Mouse (Mus musculus): Measurements from ENCODE around the gene Myl3.

Gene Myl3

DNA sequence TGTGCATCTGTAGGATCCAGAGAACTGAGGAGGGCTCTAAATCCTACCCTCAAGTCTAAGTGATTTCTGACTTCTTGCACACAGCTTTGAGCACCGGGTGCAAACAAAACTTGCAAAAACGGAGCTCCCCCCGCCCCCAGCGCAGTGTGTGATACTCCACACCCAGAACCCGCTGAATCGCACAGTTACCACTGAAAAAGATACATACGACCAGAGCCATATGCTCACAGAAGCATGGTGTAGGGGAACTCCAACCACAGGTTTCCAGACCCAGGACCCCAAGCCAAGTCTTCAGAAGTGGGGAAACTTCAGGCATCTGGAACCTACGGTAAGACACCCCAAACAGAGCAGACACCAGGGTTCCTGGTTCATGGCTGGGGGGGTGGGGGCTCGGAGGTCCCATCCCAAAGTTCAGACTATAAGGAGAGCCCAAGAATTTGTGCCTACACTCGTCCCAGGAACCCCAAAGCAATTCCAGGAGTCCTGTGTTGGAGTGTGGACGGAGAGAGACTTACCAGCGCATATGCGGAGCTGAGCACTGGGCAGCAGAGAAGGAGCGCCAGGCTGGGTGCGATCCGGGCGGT is at the start of gene Myl3:
Gene Myl3, plus strand, starts transcription at position 151 of the 584 bp plus-strand sequence.
- DNase-seq (ENCODE audit: low read depth, low spot score), result no peak

GRCm38 (mm10) chr9:110695165-110695755 is 46.4 kb upstream of the Myl3 start:
- DNase-seq (ENCODE audit: low read depth, low spot score), result no peak

GRCm38 (mm10) chr9:110696427-110696826 is 45.2 kb upstream of the Myl3 start:
- DNase-seq (ENCODE audit: low read depth, low spot score), result no peak

DNA sequence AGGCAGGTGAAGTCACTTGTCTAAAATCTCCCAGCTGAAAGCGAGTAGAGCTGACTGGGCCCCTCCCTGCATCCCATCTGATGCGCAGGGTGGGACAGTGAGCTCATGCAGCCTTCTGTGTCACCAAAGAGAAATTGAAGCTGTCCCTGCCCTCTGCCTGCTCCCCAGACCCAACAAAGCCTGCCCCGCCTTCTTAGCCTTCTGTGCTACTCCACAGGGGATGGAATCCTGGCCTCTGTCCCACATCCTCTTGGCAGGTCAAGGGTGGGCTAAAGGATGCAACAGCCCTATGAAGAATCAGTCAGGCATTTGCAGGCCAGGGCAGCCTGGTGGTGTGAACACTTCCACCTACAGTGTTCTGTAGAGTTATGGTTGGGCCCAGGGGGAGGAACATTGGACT is 44.2 kb upstream of the Myl3 start:
- no peak for DNase-seq (ENCODE audit: low read depth, low spot score)

DNA sequence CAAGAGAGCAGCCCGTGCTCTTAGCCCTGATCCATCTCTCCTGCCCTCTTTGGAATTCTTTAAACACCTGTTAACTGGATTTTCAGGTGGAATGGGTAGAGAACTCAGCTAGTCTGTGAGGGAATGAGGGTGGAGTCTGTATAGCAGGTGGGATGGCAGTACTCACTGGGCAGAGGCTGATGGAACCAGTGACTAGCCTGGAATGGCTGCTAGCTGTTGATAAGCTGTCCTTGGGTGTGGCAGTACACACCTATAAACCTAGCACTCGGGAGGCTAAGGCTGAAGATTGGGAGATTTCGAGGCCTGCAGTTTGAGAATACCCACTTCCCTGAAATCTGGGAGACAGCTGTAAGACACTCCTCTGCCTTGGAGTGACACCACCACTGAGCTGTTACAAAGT is 42.1 kb upstream of the Myl3 start:
- no peak for DNase-seq (ENCODE audit: low read depth, low spot score)

- DNase-seq (ENCODE audit: low read depth, low spot score), result no peak
Observed at GRCm38 (mm10) chr9:110701114-110702032, 40.3 kb upstream of the Myl3 start.

DNA sequence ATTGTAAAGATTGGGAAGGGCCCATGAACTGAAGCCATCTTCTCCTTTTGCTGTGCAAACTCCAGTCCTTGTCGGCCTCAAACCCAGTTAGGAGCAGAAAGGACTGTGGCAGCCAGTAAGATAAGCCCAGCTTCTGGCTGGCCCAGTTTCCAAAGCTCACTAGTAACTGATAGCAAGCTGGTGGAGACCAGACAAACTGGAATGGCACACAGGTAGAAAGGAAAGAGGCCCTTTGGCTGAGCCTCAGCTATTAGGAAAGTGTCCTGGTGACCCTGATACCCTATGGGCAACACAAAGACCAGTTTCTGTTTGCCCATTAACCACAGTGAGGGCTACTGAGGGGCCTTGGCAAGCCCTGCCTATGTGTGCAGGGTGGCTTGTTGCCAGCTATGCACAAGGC is 38.8 kb upstream of the Myl3 start:
- DNase-seq (ENCODE audit: low read depth, low spot score), result no peak

DNA sequence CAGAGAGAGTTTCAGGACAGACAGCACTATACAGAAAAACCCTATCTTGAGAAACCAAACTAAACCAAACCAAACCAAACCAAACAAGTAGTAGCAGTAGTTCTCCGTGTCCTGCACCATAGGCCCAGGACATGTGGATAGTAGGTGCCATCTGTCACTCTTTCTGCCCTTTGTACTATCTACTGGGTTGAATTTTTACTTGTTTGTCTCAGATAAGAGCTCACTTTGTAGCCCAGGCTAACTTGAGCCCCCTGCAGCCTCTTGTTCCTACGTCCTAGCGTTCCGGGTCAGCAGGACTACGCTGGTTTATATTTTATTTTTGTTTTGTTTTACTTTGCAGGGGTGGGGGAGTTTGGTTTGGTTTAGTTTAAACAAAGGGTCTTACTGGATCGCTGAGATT is 37.7 kb upstream of the Myl3 start:
- no peak for DNase-seq (ENCODE audit: low read depth, low spot score)

GRCm38 (mm10) chr9:110706784-110707183 is 34.9 kb upstream of the Myl3 start:
- DNase-seq (ENCODE audit: low read depth, low spot score), result no peak

DNA sequence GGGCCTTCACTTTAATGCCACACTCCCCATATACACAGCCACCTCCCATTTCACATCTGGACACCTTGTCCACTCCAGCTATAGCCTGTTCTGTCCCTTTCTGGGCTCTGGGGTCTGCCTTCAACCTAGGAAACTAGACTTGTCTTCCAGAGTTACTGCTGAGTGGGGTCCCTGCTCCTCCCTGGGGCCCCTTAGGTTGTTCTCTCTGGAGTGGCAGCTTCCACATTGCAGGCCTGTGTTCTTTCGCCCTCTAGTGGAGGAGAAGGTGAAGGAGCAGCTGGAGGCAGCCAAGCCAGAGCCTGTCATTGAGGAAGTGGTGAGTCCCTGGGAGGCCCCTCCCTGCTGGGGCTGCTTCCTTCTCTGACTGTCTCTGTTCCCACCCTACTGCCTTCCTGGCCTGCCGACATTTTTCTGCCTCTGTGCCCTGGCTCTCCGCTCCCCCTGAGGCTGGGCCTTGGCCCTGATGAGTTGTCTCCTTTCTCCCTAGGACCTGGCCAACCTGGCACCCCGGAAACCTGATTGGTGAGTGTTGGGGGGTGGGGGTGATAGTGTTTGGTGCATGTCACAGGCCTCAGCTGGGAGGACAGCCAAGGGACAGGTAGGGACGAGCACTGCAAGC is 31.9 kb upstream of the Myl3 start:
- peak; percentile 61 for DNase-seq (ENCODE audit: low read depth, low spot score)

GRCm38 (mm10) chr9:110711532-110711931 is 30.1 kb upstream of the Myl3 start:
- no peak for DNase-seq (ENCODE audit: low read depth, low spot score)

DNA sequence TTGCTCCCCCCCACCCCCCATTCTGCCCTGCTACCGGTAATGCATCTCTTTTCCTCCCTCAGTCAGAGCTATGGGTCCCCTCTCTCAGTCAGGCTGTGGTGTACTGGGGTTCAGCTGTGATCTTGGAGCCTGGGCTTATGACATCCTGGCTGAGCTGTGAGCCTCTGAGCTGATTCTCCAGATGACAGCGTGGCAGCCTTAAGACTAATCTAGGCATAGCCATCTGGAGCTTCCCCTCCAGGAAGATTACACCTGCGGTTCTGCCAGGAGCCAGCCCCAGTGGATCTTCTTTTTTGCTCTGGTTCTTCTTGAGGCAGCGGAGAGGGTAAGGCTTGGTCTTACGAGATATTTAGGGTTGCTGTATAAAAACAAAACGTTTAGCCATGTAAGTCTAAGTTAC is 29.7 kb upstream of the Myl3 start:
- DNase-seq (ENCODE audit: low read depth, low spot score), result no peak

DNA sequence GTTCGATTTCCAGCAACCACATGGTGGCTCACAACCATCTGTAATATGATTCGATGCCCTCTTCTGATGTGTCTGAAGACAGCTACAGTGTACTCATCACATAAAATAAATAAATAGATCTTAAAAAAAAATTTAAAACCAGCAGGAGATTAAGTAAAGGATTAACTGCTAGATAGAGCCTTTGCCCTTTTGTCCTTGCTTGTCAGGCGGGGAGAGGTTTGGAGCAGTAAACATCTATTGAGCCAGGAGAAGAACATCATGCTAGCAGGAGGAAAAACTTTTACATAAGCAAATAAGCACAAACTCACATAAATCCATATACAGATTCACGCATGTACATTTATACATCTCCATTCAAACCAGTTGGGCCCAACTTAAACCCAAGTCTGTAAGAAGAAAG is 29.1 kb upstream of the Myl3 start:
- DNase-seq (ENCODE audit: low read depth, low spot score), result no peak

GRCm38 (mm10) chr9:110713389-110713788 is 28.3 kb upstream of the Myl3 start:
- no peak for DNase-seq (ENCODE audit: low read depth, low spot score)

DNA sequence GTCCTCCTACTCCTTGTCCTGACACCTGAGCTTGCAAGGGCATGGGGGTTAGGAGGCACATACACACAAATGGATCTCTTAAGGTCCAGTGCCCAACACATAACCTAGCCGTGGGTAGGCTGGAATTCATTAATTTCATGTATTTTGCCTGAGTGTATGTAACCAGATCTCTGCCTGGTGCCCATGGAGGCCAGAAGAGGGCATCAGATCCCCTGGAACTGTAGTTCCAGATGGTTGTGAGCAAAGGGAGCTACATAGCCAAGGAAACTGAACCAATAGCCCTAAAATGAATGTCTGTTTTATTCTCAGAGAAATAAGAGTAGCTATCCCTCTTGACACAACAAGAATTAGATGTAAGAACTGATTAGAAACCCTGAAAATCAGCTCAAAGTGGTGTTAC is 26.2 kb upstream of the Myl3 start:
- no peak for DNase-seq (ENCODE audit: low read depth, low spot score)

DNA sequence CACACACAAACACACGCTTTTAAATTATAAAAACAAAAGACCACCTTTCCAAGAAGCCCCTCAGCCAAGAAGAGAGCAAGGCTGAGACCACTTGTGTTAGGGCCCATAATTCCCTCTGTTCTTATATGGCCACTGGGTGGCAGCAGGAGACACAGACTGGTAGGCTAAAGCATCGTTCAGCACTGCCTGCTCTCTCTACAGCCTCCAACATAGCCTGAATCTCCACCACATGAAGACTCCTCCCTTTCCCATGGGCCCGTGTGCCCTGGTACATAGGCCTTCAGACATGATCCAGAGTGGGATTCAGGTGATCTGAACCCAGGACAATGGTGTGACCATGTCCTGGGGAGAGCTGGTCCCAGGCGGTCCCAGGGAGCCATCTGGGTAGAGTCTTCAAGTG is 24.9 kb upstream of the Myl3 start:
- peak; percentile 74 for DNase-seq (ENCODE audit: low read depth, low spot score)

DNA sequence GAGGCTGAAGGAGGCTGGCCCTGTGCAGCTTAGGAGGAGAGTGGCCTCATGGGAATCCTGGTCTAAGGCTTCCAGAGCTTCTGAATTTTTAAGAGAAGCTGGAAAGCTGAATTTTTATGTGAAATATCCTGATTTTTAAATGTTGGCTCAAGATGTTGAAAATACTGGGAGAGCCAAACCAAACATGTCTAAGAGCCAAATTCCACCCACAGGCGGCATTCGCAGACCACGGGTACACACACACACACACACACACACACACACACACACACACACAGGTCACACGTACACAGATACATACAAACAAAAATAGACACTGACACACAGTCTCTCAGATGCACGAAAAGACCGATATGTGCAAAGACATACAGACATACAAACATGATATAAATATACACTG is 23.6 kb upstream of the Myl3 start:
- DNase-seq (ENCODE audit: low read depth, low spot score), result no peak

DNA sequence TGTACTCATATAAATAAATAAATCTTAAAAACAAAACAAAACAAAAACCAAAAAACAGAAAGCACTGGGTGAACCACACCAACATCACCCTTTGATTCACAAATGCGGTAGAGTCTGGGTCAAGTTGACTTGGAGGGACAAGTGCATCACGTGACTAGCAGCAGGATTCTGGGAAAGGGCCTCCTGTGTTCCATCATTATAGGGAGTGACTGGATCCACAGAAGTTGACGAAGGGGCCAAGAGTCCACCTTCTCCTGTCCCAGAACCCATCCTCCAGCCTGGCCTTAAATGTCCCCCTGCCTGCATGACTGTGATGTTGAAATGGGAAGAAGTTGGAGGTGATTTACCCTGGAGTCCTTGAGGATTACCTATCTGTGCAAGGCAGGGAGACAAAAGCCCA is 22.9 kb upstream of the Myl3 start:
- DNase-seq (ENCODE audit: low read depth, low spot score), result no peak

DNA sequence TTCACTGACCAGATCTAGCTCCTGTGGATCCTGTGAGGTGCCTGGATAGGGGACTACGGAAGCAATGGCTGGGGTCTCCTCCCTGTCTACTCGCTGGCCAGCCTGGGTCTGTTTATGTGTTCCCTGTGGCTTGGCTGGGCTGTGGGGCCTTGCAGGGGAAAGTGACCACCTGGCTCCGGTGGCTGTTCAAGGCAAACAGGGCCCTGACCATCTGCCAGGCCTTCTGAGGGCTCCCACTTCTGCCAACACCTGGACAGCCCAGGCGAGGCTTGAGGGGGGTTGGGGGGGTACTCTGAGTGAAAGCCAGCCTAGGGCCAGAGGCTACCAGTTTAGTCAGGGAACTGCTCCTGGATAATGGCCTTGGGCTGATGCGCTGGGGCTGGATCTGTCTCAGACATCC is 21.7 kb upstream of the Myl3 start:
- DNase-seq (ENCODE audit: low read depth, low spot score), result no peak

DNA sequence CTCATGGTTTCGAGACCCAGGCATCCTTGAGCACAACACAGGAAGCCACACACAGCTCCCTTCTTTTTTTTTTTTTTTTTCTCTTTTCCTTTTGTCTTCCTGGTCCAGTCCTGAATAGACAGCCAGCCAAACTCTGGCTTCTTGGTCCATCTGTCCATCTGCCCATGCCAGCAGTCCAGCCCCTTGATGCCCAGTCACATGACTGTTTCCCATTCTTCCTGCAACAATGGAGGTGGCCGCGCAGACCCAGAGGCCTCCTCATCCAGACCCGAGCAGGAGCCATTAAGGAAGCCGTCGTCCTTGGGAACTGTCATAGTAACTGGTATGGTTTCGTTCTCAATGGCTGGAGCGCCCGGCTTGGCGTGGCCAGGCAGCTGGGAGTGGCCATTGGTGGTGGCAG is 19.6 kb upstream of the Myl3 start:
- no peak for DNase-seq (ENCODE audit: low read depth, low spot score)

- no peak for DNase-seq (ENCODE audit: low read depth, low spot score)
Observed at GRCm38 (mm10) chr9:110725721-110726135, 15.9 kb upstream of the Myl3 start.

- DNase-seq (ENCODE audit: low read depth, low spot score), result no peak
Observed at GRCm38 (mm10) chr9:110726867-110727266, 14.8 kb upstream of the Myl3 start.

All from forelimb bud, embryonic 11.5 days (tissue).